Mouse (Mus musculus) brain, embryonic 14.5 days (tissue): ENCODE results near the gene Lrsam1.

Experiments
- CTCF ChIP-seq: fragments of 200-500 bp; IDR thresholded peaks from 2 replicates; pipeline ENCODE4 v1.5.1; 2012; ENCODE audit warnings: inconsistent platforms, mild to moderate bottlenecking, moderate library complexity, borderline replicate concordance; ENCODE audit not compliant: insufficient read depth, insufficient read length; ENCODE audit errors: extremely low read depth
- POLR2A ChIP-seq: fragments of 200-500 bp; IDR thresholded peaks from 2 replicates; pipeline ENCODE4 v1.6.1; 2012; ENCODE audit warnings: mild to moderate bottlenecking, inconsistent platforms, borderline replicate concordance; ENCODE audit not compliant: poor library complexity, insufficient read depth, insufficient read length, severe bottlenecking; ENCODE audit errors: extremely low read depth

GRCm38 (mm10) chr2:32960273-32960672, 1.1 kb downstream of the Lrsam1 start:
- TF ChIP-seq CTCF (no peak), POLR2A (no peak)
